Mouse (Mus musculus): ENCODE results near the gene Gcg. TPM values are rescaled to one million over a fixed set of nuclear protein-coding genes. Genes with fewer than 3 reads are reported as not detected.

Gene Gcg
- polyA plus RNA-seq, 1 experiment, result not detected

DNA sequence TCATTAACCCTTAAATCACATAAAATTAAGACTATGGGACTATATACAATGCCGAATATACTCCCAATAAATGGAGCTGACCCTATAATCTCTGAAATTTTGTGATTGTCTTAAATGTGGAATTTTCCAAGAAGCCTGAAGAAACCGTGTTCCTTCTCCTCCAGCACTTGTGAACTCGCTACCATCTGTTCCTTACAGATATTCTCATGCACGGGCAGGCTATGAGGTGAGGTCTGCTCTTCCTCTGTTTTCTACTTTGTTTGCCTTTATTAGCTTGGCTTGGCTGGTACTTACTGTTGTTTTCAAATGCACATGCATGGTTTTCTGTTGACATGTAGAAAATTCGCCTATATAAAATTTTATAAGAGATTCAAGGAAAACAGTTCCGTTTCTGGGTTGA lies 31.0 kb upstream of the Gcg start:
- H3K4me3 ChIP-seq, result no peak overlapping the region
- no peaks in the 10 kb centered on the region for H3K36me3 ChIP-seq (ENCODE audit: control insufficient read depth, insufficient read depth)
- no peak overlapping the region for H3K4me2 ChIP-seq (ENCODE audit: low read depth)
- H3K79me2 ChIP-seq (ENCODE audit: control insufficient read depth, insufficient read depth), result no peaks in the 10 kb centered on the region
- no peaks in the 10 kb centered on the region for H3K27me3 ChIP-seq (ENCODE audit: control insufficient read depth, insufficient read depth, insufficient read length)
- no peak for TF ChIP-seq SRF (IDR thresholded peaks at IDR 0.05; ENCODE audit: control insufficient read depth, insufficient read length, low read depth)
- no peak for TF ChIP-seq USF1 (IDR thresholded peaks at IDR 0.05; ENCODE audit: low read depth)
- no peak for TF ChIP-seq E2F4 (IDR thresholded peaks at IDR 0.05; ENCODE audit: insufficient read depth)
- TF ChIP-seq MYOD1 (IDR thresholded peaks at IDR 0.05; ENCODE audit: control insufficient read depth in 1 of 3, insufficient read length in 2 of 3, low read depth in 2 of 3), result no peak
- no peak for TF ChIP-seq TCF12 (IDR thresholded peaks at IDR 0.05; ENCODE audit: insufficient read depth, poor library complexity, severe bottlenecking)
- TF ChIP-seq REST (IDR thresholded peaks at IDR 0.05; ENCODE audit: insufficient read depth, insufficient read length), result no peak
- no peak for TF ChIP-seq POLR2AphosphoS2 (IDR thresholded peaks at IDR 0.05; ENCODE audit: insufficient read length, low read depth)
- TF ChIP-seq CEBPB (IDR thresholded peaks at IDR 0.05; ENCODE audit: insufficient read depth, poor library complexity, severe bottlenecking), result no peak
- no peak for TF ChIP-seq MYOG (IDR thresholded peaks at IDR 0.05; ENCODE audit: control insufficient read depth in 1 of 3, insufficient read depth in 1 of 3, insufficient read length in 2 of 3, low read depth in 2 of 3)
- TF ChIP-seq POLR2A (IDR thresholded peaks at IDR 0.05; ENCODE audit: insufficient read length, low read depth), result no peak
- no peak for TF ChIP-seq MAX (IDR thresholded peaks at IDR 0.05; ENCODE audit: low read depth)
- H3ac ChIP-seq (ENCODE audit: control insufficient read depth, insufficient read length), result no peak overlapping the region

DNA sequence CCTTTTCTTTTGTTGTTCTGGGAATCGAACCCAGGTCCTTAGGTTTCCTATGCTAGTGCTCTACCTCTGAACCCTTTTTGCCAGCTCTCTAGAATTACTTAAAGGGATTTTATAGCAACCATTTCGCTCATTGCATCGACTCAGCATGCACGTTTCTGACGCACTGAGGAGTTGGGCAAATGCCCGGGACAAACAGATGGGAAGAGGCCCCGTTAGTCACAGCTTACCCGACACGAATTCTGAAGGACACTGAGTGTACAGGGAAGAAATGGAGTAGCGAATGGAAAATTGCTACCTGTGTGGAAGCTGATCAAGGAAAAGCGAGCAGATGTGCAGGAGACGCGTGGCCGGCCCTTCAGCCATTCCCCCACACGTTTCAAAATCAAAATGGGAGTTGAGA lies 30.0 kb upstream of the Gcg start:
- TF ChIP-seq MAX (IDR thresholded peaks at IDR 0.05; ENCODE audit: low read depth) (no peak), POLR2AphosphoS2 (IDR thresholded peaks at IDR 0.05; ENCODE audit: insufficient read length, low read depth) (no peak), TCF3 (IDR thresholded peaks at IDR 0.05; ENCODE audit: insufficient read length, low read depth) (no peak), USF1 (IDR thresholded peaks at IDR 0.05; ENCODE audit: low read depth) (no peak), POLR2A (IDR thresholded peaks at IDR 0.05; ENCODE audit: insufficient read length, low read depth) (no peak), MYOD1 (IDR thresholded peaks at IDR 0.05; ENCODE audit: control insufficient read depth in 1 of 3, insufficient read length in 2 of 3, low read depth in 2 of 3) (no peak), REST (IDR thresholded peaks at IDR 0.05; ENCODE audit: insufficient read depth, insufficient read length) (no peak), E2F4 (IDR thresholded peaks at IDR 0.05; ENCODE audit: insufficient read depth) (no peak), SRF (IDR thresholded peaks at IDR 0.05; ENCODE audit: control insufficient read depth, insufficient read length, low read depth) (no peak), CEBPB (IDR thresholded peaks at IDR 0.05; ENCODE audit: insufficient read depth, poor library complexity, severe bottlenecking) (no peak), MYOG (IDR thresholded peaks at IDR 0.05; ENCODE audit: control insufficient read depth in 1 of 3, insufficient read depth in 1 of 3, insufficient read length in 2 of 3, low read depth in 2 of 3) (no peak), TCF12 (IDR thresholded peaks at IDR 0.05; ENCODE audit: insufficient read depth, poor library complexity, severe bottlenecking) (no peak)
- no peaks in the 10 kb centered on the region for H3K27me3 ChIP-seq (ENCODE audit: control insufficient read depth, insufficient read depth, insufficient read length)
- no peak overlapping the region for H3K4me2 ChIP-seq (ENCODE audit: low read depth)
- no peaks in the 10 kb centered on the region for H3K79me2 ChIP-seq (ENCODE audit: control insufficient read depth, insufficient read depth)
- no peak overlapping the region for H3ac ChIP-seq (ENCODE audit: control insufficient read depth, insufficient read length)
- H3K4me3 ChIP-seq, result no peak overlapping the region
- H3K36me3 ChIP-seq (ENCODE audit: control insufficient read depth, insufficient read depth), result no peaks in the 10 kb centered on the region

DNA sequence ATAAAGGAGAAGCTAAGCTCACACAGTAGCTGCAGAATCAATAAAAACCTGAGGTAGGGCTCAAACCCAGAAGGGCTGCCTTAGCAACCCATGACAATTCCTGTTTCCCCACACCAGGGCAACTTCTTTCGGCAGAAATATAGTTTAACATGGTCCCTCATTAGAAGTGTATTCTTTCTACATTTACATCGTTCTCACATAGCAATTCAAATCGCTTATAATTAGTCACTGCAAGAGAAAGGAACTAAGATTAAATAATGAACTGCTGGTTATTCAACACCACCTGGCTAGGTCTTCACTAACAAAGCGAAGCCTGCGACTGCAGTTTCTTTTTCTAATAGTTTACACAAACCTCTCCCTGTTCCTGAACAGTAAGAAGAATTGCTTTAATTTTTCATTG lies 23.7 kb upstream of the Gcg start:
- TF ChIP-seq REST (IDR thresholded peaks at IDR 0.05; ENCODE audit: insufficient read depth, insufficient read length) (no peak), TCF12 (IDR thresholded peaks at IDR 0.05; ENCODE audit: insufficient read depth, poor library complexity, severe bottlenecking) (no peak), POLR2A (IDR thresholded peaks at IDR 0.05; ENCODE audit: insufficient read length, low read depth) (no peak), MYOD1 (IDR thresholded peaks at IDR 0.05; ENCODE audit: control insufficient read depth in 1 of 3, insufficient read length in 2 of 3, low read depth in 2 of 3) (no peak)
- Histone ChIP-seq H3K79me2 (ENCODE audit: control insufficient read depth, insufficient read depth) (no peaks in the 10 kb centered on the region), H3K36me3 (ENCODE audit: control insufficient read depth, insufficient read depth) (no peaks in the 10 kb centered on the region), H3K27me3 (ENCODE audit: control insufficient read depth, insufficient read depth, insufficient read length) (no peaks in the 10 kb centered on the region), H3K4me2 (ENCODE audit: low read depth) (no peak overlapping the region), H3ac (ENCODE audit: control insufficient read depth, insufficient read length) (no peak overlapping the region), H3K4me3 (no peak overlapping the region)

DNA sequence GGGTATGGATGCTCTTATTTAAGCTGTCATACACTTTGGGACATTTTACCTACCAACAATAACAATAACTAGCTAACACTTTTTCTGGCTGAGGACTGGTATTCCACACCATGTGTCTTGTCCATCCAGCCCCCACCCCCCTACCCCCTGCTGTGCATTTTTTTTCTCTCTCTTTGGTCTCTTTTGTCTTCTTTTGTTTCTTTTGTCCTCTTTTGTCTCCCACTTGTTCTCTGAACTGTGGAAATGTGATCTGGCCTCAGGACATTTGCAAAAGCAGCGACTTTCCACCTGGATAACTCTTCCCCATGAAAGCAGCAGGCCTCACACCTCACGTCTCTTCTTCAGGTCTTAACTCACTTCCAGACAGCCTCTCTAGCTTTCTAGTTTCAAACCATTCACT lies 23.0 kb upstream of the Gcg start:
- Histone ChIP-seq H3K79me2 (ENCODE audit: control insufficient read depth, insufficient read depth) (no peaks in the 10 kb centered on the region), H3K27me3 (ENCODE audit: control insufficient read depth, insufficient read depth, insufficient read length) (no peaks in the 10 kb centered on the region), H3ac (ENCODE audit: control insufficient read depth, insufficient read length) (no peak overlapping the region), H3K4me3 (no peak overlapping the region), H3K36me3 (ENCODE audit: control insufficient read depth, insufficient read depth) (no peaks in the 10 kb centered on the region), H3K4me2 (ENCODE audit: low read depth) (no peak overlapping the region)
- TF ChIP-seq POLR2AphosphoS2 (IDR thresholded peaks at IDR 0.05; ENCODE audit: insufficient read length, low read depth) (no peak), MYOD1 (IDR thresholded peaks at IDR 0.05; ENCODE audit: control insufficient read depth in 1 of 3, insufficient read length in 2 of 3, low read depth in 2 of 3) (no peak), REST (IDR thresholded peaks at IDR 0.05; ENCODE audit: insufficient read depth, insufficient read length) (no peak), USF1 (IDR thresholded peaks at IDR 0.05; ENCODE audit: low read depth) (no peak), TCF3 (IDR thresholded peaks at IDR 0.05; ENCODE audit: insufficient read length, low read depth) (no peak), CEBPB (IDR thresholded peaks at IDR 0.05; ENCODE audit: insufficient read depth, poor library complexity, severe bottlenecking) (no peak), MYOG (IDR thresholded peaks at IDR 0.05; ENCODE audit: control insufficient read depth in 1 of 3, insufficient read depth in 1 of 3, insufficient read length in 2 of 3, low read depth in 2 of 3) (no peak), POLR2A (IDR thresholded peaks at IDR 0.05; ENCODE audit: insufficient read length, low read depth) (no peak), E2F4 (IDR thresholded peaks at IDR 0.05; ENCODE audit: insufficient read depth) (no peak), SRF (IDR thresholded peaks at IDR 0.05; ENCODE audit: control insufficient read depth, insufficient read length, low read depth) (no peak), MAX (IDR thresholded peaks at IDR 0.05; ENCODE audit: low read depth) (no peak), TCF12 (IDR thresholded peaks at IDR 0.05; ENCODE audit: insufficient read depth, poor library complexity, severe bottlenecking) (no peak)

DNA sequence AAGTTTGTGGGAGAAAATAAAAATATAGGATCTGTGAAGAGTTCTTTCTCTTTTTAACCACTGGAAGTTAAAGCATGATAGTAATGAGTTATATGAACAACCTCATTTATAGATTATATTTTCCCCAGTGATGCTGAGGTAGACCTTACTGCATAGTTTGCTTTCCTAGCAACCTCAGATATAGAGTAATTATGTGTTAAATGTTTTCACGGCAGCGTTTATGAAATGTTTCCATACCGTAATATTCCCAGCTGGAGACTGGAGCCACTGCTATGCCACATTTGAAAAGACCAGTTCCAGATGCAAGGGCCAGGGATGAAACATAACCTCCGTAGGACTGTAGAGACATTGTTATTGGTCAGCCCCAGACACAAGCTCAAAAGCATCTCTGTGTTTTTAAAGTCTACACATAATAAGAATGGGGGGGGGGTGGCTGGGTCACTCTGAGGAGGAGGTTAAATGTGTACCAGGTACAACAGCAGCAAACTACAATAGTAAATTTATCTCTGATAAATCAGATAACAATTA lies 20.9 kb upstream of the Gcg start:
- H3K27me3 ChIP-seq (ENCODE audit: control insufficient read depth, insufficient read depth, insufficient read length), result no peaks in the 10 kb centered on the region
- H3ac ChIP-seq (ENCODE audit: control insufficient read depth, insufficient read length), result no peak overlapping the region
- TF ChIP-seq MAX (IDR thresholded peaks at IDR 0.05; ENCODE audit: low read depth) (no peak), CEBPB (IDR thresholded peaks at IDR 0.05; ENCODE audit: insufficient read depth, poor library complexity, severe bottlenecking) (no peak), TCF3 (IDR thresholded peaks at IDR 0.05; ENCODE audit: insufficient read length, low read depth) (no peak), POLR2AphosphoS2 (IDR thresholded peaks at IDR 0.05; ENCODE audit: insufficient read length, low read depth) (no peak), TCF12 (IDR thresholded peaks at IDR 0.05; ENCODE audit: insufficient read depth, poor library complexity, severe bottlenecking) (no peak), USF1 (IDR thresholded peaks at IDR 0.05; ENCODE audit: low read depth) (no peak), REST (IDR thresholded peaks at IDR 0.05; ENCODE audit: insufficient read depth, insufficient read length) (no peak), POLR2A (IDR thresholded peaks at IDR 0.05; ENCODE audit: insufficient read length, low read depth) (no peak), MYOD1 (IDR thresholded peaks at IDR 0.05; ENCODE audit: control insufficient read depth in 1 of 3, insufficient read length in 2 of 3, low read depth in 2 of 3) (no peak), E2F4 (IDR thresholded peaks at IDR 0.05; ENCODE audit: insufficient read depth) (no peak), SRF (IDR thresholded peaks at IDR 0.05; ENCODE audit: control insufficient read depth, insufficient read length, low read depth) (no peak), MYOG (IDR thresholded peaks at IDR 0.05; ENCODE audit: control insufficient read depth in 1 of 3, insufficient read depth in 1 of 3, insufficient read length in 2 of 3, low read depth in 2 of 3) (no peak)
- no peak overlapping the region for H3K4me3 ChIP-seq
- no peaks in the 10 kb centered on the region for H3K79me2 ChIP-seq (ENCODE audit: control insufficient read depth, insufficient read depth)
- no peak overlapping the region for H3K4me2 ChIP-seq (ENCODE audit: low read depth)
- no peaks in the 10 kb centered on the region for H3K36me3 ChIP-seq (ENCODE audit: control insufficient read depth, insufficient read depth)

All from myocyte (in vitro differentiated cells).